Mouse (Mus musculus): ENCODE data around the gene Cd3e. TPM values are rescaled to one million over a fixed set of nuclear protein-coding genes. Genes with fewer than 3 reads are reported as not detected.

Cd3e gene
- total RNA-seq, 1 experiment from 2014 or later = 0.46 TPM

GRCm38 (mm10) chr9:45015841-45016240 lies 6.4 kb upstream of the Cd3e start:
- DNase-seq = no peak

DNA sequence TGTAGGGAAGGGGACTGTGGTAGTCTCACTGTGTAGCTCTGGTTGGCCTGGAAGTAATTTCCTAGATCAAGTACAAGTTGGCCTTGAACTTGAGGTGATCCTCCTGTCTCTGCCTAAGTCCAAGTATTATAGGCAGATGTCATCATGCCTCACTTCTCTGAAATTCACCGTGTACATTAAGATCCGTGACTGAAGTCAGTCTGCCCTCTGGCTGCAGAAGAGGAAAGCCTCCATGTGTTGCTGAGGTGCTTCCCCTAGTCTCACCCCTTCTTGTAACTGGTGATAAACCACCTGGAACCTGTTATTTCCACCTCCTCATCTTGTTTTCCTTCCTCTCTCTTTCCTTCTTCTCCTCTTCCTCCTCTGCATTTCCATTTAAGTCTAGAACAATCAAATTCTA lies 5.5 kb upstream of the Cd3e start:
- DNase-seq = no peak

DNA sequence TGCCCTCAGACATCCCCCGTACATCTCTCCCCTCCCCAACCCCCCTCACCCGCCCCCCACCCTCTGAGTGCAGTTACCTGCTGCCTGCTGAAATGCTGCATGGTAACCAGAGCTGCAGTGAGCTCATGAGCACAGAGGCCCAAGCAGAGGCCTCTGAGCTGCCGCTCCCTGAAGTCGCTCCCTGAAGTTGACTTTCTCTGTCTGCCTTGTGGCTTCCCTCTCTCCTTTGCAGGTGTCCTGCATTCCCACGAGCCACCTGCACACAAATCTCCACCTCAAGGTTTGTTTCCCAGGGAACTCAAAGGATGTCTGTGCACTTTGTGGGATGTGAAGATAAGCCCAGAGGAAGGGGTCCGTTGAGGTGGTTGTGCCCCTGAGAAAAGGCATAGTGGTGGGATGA lies 1.9 kb upstream of the Cd3e start:
- no peak for DNase-seq

- no peak for DNase-seq
These were observed 1.0 kb upstream of the Cd3e start for GRCm38 (mm10) chr9:45010461-45010860.

DNA sequence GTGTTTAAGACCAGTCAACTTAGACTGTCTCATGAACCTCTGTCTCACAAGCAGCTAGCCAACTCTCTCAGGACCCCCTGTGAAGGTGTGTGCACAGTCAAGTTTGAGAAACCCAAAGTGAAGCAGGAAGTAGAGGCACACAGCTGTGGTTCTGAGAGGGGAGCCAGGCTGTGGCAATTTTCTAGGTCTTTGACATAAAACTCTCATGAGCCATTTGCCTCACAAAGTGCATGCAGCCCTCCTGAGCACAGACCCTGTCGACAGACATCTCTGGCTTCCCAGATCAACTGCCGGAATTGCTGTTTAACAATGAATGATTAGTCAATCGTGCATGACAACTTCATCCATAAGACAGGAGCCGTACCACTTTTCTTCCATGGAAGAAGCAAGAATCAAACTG lies 1.1 kb downstream of the Cd3e start:
- no peak for DNase-seq

- DNase-seq = no peak
These were observed 2.0 kb downstream of the Cd3e start for GRCm38 (mm10) chr9:45007404-45007803.

GRCm38 (mm10) chr9:45000249-45000648 lies 9.2 kb downstream of the Cd3e start:
- DNase-seq = no peak

DNA sequence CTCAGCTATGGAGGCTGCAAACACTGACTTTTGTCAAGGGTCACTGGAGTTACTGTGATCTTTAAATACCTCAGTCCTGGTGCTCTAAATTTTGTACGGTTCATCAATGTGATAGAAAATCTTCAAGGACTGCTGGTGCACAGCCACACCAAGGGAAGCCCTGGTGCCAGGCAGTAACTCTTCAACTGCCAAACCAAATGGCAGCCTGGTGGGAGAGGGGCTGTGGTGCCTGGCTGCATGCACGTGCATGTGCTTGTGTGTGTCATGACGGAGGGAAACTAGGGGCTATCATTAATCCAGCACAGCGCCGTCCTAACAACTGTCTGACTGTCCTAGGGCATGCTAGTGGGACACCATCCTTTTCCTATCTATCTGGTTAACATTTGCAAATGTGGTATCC lies 9.7 kb downstream of the Cd3e start:
- no peak for DNase-seq

DNA sequence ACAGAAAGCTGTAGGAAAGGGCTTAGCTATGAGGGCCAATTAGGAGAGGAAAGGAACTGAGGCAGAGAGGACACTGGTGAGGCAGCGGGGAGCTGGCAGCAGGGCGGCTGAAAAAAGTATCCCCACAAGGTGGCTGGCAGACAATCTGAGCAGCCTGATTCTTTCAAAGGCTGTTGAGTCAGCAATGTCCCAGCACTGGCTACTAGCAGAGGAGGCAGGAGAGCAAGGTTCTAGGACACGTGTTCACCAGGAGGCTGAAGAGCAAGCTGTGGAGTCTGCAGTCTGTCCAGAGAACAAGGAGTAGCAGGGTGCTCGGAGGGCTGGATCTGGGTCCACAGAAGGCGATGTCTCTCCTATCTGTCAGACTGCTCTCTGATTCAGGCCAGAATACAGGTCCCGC lies 10.3 kb downstream of the Cd3e start:
- no peak for DNase-seq

GRCm38 (mm10) chr9:44998138-44998537 lies 11.3 kb downstream of the Cd3e start:
- DNase-seq = no peak

GRCm38 (mm10) chr9:44996590-44996989 lies 12.8 kb downstream of the Cd3e start:
- DNase-seq = no peak

- DNase-seq = no peak
These were observed 14.5 kb downstream of the Cd3e start for GRCm38 (mm10) chr9:44994962-44995361.

DNA sequence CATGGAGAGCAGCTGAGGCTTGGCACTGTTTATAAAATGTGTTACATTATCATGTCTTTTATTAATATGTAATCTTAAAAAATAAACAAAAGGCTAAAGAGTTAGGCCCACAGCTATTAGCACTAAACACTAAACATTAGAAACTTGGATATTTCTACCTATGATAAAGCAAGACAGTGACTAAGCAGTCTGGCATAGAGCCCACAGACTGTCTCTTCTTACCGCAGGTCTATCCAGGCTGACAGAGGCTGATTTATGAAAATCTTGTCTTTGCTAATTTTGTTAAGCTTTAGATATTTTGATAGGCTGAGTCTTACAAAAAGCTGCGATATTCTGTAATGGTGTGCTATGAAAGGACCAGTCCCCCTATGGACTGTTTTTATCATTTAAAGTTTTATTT lies 16.2 kb downstream of the Cd3e start:
- DNase-seq = no peak

DNA sequence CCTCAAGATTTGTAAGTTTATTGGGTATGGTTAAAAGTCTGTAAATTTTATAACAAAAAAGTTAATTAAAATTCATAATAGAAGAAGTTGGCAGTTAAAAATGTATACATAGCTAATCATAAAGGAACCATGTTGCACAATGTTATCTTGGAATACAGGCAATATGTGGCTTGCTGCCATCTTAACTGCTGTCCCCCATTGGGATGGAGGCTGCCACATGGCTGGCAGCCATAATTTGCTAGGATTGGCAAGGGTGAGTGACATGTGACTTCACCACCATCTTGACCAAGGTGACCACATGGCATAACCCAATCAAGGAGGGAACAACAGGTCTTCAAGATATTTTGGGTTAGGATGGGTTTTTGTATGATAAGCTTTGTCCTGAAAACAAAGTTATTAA lies 17.2 kb downstream of the Cd3e start:
- DNase-seq = no peak

DNA sequence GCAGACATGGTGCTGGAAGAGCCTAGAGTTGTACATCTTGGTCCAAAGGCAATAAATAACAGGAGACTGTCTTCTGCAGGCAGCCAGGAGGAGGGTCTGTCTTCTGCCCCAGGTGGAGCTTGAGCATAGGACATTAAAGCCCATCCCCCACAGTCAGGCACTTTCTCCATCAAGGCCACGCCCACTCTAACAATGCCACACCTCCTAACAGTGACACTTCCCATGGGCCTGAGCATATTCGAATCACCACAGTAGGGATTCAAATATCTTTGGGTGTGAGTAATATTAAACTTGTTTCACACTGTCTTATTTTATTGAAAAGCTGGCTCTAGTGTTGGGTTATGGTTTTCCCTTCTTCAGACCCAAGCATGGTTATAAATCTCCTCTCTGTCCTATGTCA lies 17.6 kb downstream of the Cd3e start:
- DNase-seq = no peak

- DNase-seq = no peak
These were observed 22.5 kb downstream of the Cd3e start for GRCm38 (mm10) chr9:44986976-44987375.

GRCm38 (mm10) chr9:44986242-44986781 lies 23.1 kb downstream of the Cd3e start:
- DNase-seq = no peak

DNA sequence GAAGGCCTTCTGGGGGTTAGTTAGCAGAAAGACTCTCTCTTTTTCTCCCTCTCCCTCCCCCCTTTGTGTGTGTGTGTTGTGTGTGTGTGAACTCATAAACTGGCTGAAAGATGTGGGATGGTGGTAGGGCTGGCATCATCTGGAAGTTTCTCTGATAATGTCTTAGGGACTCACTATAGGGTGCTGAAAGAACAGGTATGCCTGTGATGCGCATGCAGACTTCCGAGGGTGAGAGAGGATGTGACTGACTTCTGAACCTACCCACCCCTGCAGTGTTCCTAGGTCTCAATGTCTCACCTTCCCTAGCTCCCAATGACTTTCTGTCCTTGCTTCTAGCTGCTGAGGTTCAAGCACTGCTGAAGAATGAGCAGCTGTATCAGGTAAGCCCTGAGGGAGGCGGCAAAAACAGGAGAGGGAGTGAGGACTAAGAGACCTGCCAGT lies 23.7 kb downstream of the Cd3e start:
- no peak for DNase-seq

- no peak for DNase-seq
These were observed 26.4 kb downstream of the Cd3e start for GRCm38 (mm10) chr9:44983001-44983400.

DNA sequence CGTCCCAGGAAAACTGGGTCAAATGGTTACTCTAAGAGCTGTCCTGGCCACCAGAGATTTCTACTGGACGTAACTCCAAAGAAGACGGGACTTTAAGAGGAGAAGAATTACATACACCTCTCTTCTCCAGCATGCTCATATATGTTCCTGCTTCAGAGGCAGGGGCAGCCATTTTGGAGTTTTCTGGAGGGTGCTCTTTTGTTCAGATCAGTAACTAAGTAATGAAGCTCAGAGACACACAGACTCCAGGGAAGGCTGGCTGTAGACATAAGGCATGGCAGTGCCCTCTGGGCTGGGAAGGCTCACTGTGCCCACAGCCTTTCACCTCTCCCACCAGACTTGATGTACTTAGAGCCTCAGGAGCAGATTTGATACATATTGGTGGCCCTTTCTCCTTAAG lies 26.9 kb downstream of the Cd3e start:
- no peak for DNase-seq

- DNase-seq = no peak
These were observed 27.3 kb downstream of the Cd3e start for GRCm38 (mm10) chr9:44982081-44982480.

GRCm38 (mm10) chr9:44981676-44982075 lies 27.8 kb downstream of the Cd3e start, which contains the start of gene Cd3d:
Gene Cd3d (plus strand): TSS chr9:44981786.
- DNase-seq = no peak

DNA sequence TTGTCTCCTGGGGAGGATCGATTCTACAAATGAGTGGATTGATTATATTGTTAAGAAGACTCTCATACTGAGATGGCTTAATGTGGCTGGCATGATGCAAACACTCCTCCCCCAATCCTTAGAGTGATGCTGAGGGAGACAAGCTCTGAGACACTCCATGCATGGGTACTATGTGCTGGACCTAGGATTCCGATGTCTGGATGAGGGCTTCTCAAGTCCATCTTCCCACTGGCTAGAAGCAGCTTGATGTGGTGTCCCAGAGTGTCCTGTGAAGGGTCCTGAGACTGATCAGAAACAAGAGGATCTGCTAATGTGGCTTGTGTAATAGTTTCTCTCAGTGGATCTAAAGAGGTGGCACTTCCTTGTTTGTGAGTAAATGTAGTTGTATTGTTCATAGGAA lies 28.3 kb downstream of the Cd3e start:
- DNase-seq = no peak

DNA sequence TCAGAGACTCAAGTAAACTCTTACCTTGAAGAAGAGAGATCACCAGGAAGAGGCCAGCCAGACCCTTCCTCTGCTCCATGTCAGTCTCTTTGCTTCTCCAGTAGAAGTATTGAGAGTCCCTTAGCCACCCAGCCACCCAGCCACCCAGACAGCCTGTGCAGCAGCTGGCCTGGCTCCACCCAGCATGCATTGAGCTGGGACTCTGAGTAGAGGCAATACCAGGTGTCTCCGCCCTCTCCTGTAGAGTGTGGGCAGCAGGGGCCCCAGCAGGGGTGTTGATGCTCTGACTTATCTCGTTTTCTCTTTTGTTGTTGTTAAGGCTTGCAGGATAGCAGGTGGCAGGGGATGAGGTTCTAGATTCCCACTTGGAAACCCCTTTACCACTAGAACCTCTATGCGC lies 29.2 kb downstream of the Cd3e start, which contains the start of gene Cd3g:
Gene Cd3g (minus strand): TSS at position 190 of the 400 bp plus-strand sequence.
- DNase-seq = no peak

- no peak for DNase-seq
These were observed 29.6 kb downstream of the Cd3e start for GRCm38 (mm10) chr9:44979806-44980205.

All from adrenal gland, postnatal 25 days (tissue).